Mouse (Mus musculus) liver, embryonic 16.5 days (tissue): ENCODE data around the gene Gar1. TPM values are rescaled to one million over a fixed set of nuclear protein-coding genes. Genes with fewer than 3 reads are reported as not detected.
A peak's percentile ranks its signal among the peaks of the same experiment; 100 is the strongest.

Experiments used
- ATAC-seq: fragments of 200-750 bp; cut with Nextera tagmentation; 2 replicates; pipeline ENCODE4 v1.8.0; 2017; ENCODE audit warnings: low read depth, mild to moderate bottlenecking, moderate number of reproducible peaks, moderate library complexity
- H3K27ac ChIP-seq: fragments of 300-500 bp; sonication (generic); 2 replicates; pipeline ENCODE4 v1.5.1; 2014; ENCODE audit warnings: mild to moderate bottlenecking, low read length
- H3K27me3 ChIP-seq: fragments of 300-500 bp; sonication (generic); 2 replicates; pipeline ENCODE4 v1.6.1; 2014; ENCODE audit warnings: low read depth, low read length, mixed read lengths; ENCODE audit not compliant: control insufficient read depth, insufficient read depth
- H3K36me3 ChIP-seq: fragments of 300-500 bp; sonication (generic); 2 replicates; pipeline ENCODE4 v1.6.1; 2014; ENCODE audit warnings: mild to moderate bottlenecking; ENCODE audit not compliant: control insufficient read depth, insufficient read depth
- H3K4me1 ChIP-seq: fragments of 300-500 bp; sonication (generic); 2 replicates; pipeline ENCODE4 v1.6.1; 2014; ENCODE audit warnings: low read depth, low read length, mixed read lengths; ENCODE audit not compliant: control insufficient read depth
- H3K4me2 ChIP-seq: fragments of 300-500 bp; sonication (generic); 2 replicates; pipeline ENCODE4 v1.6.1; 2014; ENCODE audit warnings: low read depth, low read length, mixed read lengths
- H3K4me3 ChIP-seq: fragments of 300-500 bp; sonication (generic); 2 replicates; pipeline ENCODE4 v1.5.1; 2014; ENCODE audit warnings: low read depth, mild to moderate bottlenecking, low read length
- H3K9ac ChIP-seq: fragments of 300-500 bp; sonication (generic); 2 replicates; pipeline ENCODE4 v1.6.1; 2014; ENCODE audit warnings: low read depth, low read length
- H3K9me3 ChIP-seq: fragments of 300-500 bp; sonication (generic); replicated peaks from 2 replicates; pipeline ENCODE4 v1.6.1; 2016; ENCODE audit warnings: low read length; ENCODE audit not compliant: control insufficient read depth
- WGBS: fragments of 180-500 bp; shearing (Covaris S2); extraction: QIAGEN DNeasy Blood & Tissue Kit; methylation state at CpG from one replicate; pipeline ENCODE4 v1.1.7; 2014; ENCODE audit not compliant: insufficient replicate concordance; 5-methylcytosine and 5-hydroxymethylcytosine counted together
- polyA plus RNA-seq: library from polyadenylated mRNA; unstranded; fragments of >200 nt; fragmentation: Nextera tagmentation; extraction: Ambion mirVana; gene quantifications from 2 replicates; pipeline ENCODE4 v1.2.1, GENCODE M21; 2015

Gene Gar1
- polyA plus RNA-seq, 1 experiment from 2014 or later: 23.6 TPM

DNA sequence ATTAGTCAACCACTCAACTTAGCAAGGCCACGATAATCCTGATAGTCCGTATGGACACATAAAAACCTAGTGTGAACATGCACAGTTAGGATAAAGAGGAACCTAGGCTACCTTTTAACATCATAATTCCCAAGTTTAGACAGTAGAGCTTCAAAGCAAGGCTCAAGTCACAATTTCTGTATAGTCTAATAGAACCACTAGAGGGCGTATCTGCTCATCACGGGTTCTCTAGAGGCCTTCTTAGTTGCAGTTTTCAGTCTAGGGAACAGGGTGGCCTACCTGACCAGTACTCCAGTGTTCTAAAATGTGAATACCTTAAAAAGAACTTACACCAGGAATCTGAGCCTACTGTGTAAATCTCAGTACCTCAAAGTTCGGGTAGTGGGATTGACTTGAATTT lies 7.9 kb downstream of the Gar1 start:
- H3K4me3 ChIP-seq: no peak overlapping the region
- peak; percentile 24; the same call in 1 of the 2 replicates for ATAC-seq
- H3K27me3 ChIP-seq: no peaks in the 10 kb centered on the region
- WGBS: 44% methylated on average over 5 of the region's 5 CpGs
- peaks cover 13% of the 10 kb centered on the region for H3K36me3 ChIP-seq
- no peak overlapping the region for H3K4me2 ChIP-seq
- H3K9me3 ChIP-seq: no peaks in the 10 kb centered on the region
- no peaks in the 10 kb centered on the region for H3K4me1 ChIP-seq
- no peak overlapping the region for H3K9ac ChIP-seq
- no peak overlapping the region for H3K27ac ChIP-seq

DNA sequence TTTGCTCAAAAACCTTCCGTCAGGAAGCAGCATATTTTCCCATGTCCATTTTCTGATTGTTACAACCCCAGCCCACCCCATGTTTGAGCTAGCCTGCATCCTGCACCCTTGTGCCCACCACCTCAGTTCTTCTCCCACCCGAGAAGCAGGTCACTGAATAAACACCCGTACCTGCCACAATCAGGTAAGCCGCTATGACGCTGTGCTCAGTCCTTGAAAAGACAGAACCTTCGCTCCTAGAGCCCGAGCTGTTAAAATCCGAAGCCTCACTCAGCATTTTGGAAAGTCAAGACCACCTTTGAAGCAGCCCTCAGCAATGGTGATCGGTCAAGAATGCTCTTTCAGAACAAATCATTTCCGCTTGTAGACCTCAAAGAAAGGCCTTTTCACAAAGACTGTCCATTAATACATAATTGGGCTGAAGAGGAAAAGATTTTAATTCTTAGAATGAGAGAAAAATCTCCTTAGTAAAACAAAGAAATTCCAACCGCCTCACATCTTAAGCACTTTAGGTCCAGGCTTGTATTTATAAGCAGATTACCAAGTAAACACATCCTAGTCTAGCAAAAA lies 8.9 kb downstream of the Gar1 start, which contains the start of gene Rrh:
Rrh (minus strand) TSS at position 382 of the 570 bp plus-strand sequence.
- H3K9ac ChIP-seq: no peak within 1 kb of the TSS
- H3K4me3 ChIP-seq: no peak within 1 kb of the TSS
- ATAC-seq: no peak
- H3K27me3 ChIP-seq: no peaks in the 10 kb centered on the region
- no peak within 1 kb of the TSS for H3K4me2 ChIP-seq
- WGBS: 85% methylated on average over 11 of the region's 11 CpGs
- H3K27ac ChIP-seq: no peak within 1 kb of the TSS
- H3K9me3 ChIP-seq: no peaks in the 10 kb centered on the region
- H3K36me3 ChIP-seq: peaks cover 13% of the 10 kb centered on the region
- H3K4me1 ChIP-seq: no peaks in the 10 kb centered on the region

DNA sequence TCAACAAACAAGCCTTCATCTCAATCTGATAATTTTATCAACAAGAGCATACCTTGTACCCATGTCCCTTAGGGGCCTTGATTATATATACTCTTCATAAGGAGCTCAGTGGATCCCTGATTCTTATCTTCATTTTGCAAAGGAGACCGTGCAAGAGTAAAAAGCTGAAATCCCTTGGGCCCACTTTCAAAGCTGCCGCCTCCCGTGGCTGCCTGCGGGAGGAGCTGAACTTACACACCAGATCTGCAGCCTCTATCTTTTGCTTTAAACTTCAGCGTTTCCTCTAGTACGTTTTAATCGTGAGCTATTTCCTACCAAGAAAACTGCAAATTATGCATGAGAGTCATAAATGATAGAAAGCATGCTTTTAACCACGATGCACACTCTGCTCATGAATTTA lies 9.5 kb downstream of the Gar1 start:
- H3K36me3 ChIP-seq: peaks cover 13% of the 10 kb centered on the region
- no peaks in the 10 kb centered on the region for H3K4me1 ChIP-seq
- H3K9ac ChIP-seq: no peak overlapping the region
- 73% methylated on average over 8 of the region's 8 CpGs for WGBS
- no peak overlapping the region for H3K4me3 ChIP-seq
- H3K4me2 ChIP-seq: no peak overlapping the region
- no peaks in the 10 kb centered on the region for H3K9me3 ChIP-seq
- no peak overlapping the region for H3K27ac ChIP-seq
- ATAC-seq: no peak
- H3K27me3 ChIP-seq: no peaks in the 10 kb centered on the region

DNA sequence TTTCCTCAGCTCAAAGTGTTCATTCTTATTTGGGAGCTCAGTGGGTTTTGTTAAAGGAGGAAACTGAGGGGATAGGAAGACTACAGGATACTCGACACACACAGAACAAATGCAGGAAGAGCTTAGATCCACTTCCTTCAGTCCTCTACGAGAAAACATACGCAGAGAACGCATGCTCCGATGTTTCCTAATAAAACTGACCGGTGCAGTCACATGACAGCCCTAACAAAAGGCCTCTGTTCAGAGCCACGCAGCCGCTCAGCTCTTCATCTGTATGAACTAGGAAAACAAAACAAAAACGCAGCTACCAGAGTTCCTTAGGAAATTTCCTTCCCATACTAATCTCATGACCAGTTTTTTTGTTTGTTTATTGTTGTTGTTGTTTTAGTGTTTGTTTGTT lies 10.3 kb downstream of the Gar1 start:
- Histone ChIP-seq H3K27ac (no peak overlapping the region), H3K36me3 (peaks cover 9% of the 10 kb centered on the region), H3K9ac (no peak overlapping the region), H3K4me3 (no peak overlapping the region), H3K4me2 (no peak overlapping the region), H3K9me3 (no peaks in the 10 kb centered on the region), H3K27me3 (no peaks in the 10 kb centered on the region), H3K4me1 (no peaks in the 10 kb centered on the region)
- no peak for ATAC-seq
- 66% methylated on average over 9 of the region's 9 CpGs for WGBS

DNA sequence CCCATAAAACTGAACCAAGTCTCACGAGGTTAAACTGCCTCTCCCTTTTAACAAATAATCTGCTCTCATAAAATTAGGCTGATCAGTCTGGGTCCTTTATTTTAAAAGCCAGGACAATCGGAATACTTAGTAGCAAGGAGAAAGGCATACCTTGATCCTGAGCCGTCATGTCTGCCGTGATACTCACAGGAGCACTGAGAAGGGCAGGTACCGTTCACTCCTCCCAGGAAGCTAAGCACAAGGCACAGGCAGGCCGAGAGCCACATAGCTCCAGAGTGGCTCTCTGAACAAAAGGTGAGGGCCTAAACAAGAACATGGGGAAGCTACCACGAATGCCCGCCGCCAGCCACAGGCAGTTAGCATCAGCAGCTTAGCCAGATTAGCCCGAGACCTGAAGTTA lies 27.4 kb downstream of the Gar1 start, which contains the start of gene Lrit3:
Lrit3 (minus strand) TSS at position 266 of the 400 bp plus-strand sequence.
- Histone ChIP-seq H3K4me2 (no peak within 1 kb of the TSS), H3K27me3 (no peaks in the 10 kb centered on the region), H3K4me3 (no peak within 1 kb of the TSS), H3K4me1 (no peaks in the 10 kb centered on the region), H3K9me3 (no peaks in the 10 kb centered on the region), H3K9ac (no peak within 1 kb of the TSS), H3K27ac (no peak within 1 kb of the TSS), H3K36me3 (no peaks in the 10 kb centered on the region)
- 68% methylated on average over 10 of the region's 10 CpGs for WGBS
- no peak for ATAC-seq

DNA sequence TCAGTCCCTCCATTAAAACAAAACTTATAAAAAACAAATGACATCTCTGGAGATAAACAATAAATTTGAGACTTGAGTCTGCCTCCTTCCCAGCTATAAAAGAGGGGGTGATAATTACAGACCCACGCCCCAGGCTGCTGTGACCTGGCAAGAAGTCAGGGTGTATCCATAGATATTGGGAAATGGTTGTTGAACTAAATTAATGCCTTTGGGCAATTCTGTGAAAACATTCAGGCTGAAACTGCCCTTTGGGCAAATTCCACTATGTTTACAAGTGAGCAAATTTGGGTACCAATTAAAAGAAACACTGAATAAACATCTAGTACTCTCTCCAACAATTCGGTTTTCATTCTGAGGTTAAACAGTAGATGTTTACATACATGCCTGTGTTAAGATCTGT lies 32.2 kb downstream of the Gar1 start:
- H3K27me3 ChIP-seq: no peaks in the 10 kb centered on the region
- 59% methylated on average over 2 of the region's 2 CpGs for WGBS

DNA sequence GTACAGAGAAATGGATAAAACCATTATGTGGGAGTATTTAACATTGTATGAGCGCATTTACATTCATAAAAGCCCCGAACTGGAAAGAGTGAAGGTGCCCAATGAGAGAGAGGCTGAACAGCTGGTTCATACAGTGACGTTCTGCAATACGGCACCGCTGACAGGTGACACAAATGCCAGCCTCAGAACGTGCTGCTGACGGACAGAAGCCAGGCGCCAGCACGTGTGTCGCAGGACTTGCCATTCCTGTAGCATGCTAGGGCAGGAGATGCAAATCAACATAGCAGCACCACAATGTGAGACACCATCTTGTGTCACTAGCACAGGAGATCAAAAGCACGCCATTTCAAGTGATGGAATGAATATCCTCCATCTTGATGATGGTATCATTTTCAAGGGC lies 32.6 kb downstream of the Gar1 start:
- Histone ChIP-seq H3K27ac (no peak overlapping the region), H3K27me3 (no peaks in the 10 kb centered on the region), H3K36me3 (no peaks in the 10 kb centered on the region), H3K4me2 (no peak overlapping the region), H3K4me1 (no peaks in the 10 kb centered on the region), H3K9ac (no peak overlapping the region), H3K4me3 (no peak overlapping the region), H3K9me3 (no peaks in the 10 kb centered on the region)
- no peak for ATAC-seq
- 58% methylated on average over 11 of the region's 11 CpGs for whole genome bisulfite sequencing

More for the DNA sequence above, 32.2 kb downstream of the Gar1 start:
- Histone ChIP-seq H3K9ac (no peak overlapping the region), H3K4me2 (no peak overlapping the region), H3K4me3 (no peak overlapping the region), H3K9me3 (no peaks in the 10 kb centered on the region), H3K36me3 (no peaks in the 10 kb centered on the region), H3K27ac (no peak overlapping the region), H3K4me1 (no peaks in the 10 kb centered on the region)
- no peak for ATAC-seq

DNA sequence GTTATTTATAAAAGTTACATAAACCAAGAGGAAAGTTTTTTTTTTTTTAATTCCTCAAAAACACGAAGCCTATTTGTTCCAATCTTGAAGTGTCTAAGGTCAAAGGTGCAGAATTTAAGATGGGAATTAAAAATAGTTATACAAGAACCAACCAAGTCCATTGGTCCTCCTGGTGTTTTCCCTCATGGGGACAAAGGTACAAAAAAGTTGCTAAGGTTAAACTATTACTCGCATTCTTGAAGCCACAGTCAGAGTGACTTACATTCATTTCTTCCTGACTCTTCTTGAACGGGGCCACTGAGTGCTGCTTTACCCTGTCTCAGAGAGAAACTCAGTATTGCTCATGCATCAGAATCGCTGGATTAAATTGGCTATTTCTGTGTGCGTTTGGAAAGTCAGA lies 33.9 kb downstream of the Gar1 start:
- H3K36me3 ChIP-seq: no peaks in the 10 kb centered on the region
- no peaks in the 10 kb centered on the region for H3K4me1 ChIP-seq
- H3K9ac ChIP-seq: no peak overlapping the region
- no peaks in the 10 kb centered on the region for H3K27me3 ChIP-seq
- no peak for ATAC-seq
- no peak overlapping the region for H3K4me3 ChIP-seq
- no peak overlapping the region for H3K27ac ChIP-seq
- 56% methylated on average over 5 of the region's 5 CpGs for WGBS
- no peaks in the 10 kb centered on the region for H3K9me3 ChIP-seq
- no peak overlapping the region for H3K4me2 ChIP-seq

DNA sequence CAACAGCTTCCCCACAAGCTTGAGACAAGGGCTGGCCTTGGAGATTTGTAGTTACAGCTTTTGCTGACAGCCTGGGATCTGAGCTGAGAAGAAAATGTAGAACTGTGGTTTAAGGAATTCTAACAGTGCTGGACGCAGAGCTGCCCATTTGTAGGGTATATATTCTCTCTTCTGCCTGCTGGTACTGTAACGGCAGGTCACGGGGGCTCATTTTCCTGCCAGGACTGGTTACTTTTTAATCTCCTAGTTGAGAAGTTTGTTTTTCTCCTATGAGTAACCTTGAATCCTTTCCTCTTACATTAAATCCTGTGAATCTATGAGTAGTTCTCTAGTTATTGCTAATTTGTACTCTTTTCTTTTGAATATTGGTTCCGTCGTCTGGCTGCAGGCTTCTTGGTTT lies 37.4 kb downstream of the Gar1 start:
- Histone ChIP-seq H3K4me3 (no peak overlapping the region), H3K27me3 (no peaks in the 10 kb centered on the region), H3K4me1 (no peaks in the 10 kb centered on the region), H3K9me3 (no peaks in the 10 kb centered on the region), H3K9ac (no peak overlapping the region), H3K36me3 (no peaks in the 10 kb centered on the region), H3K27ac (no peak overlapping the region), H3K4me2 (no peak overlapping the region)
- WGBS: 73% methylated on average over 5 of the region's 5 CpGs
- ATAC-seq: no peak
